Mouse (Mus musculus): ENCODE data around the gene Atp6v0c. TPM values are rescaled to one million over a fixed set of nuclear protein-coding genes. Genes with fewer than 3 reads are reported as not detected.

The Atp6v0c gene
- total and polyA plus RNA-seq, 3 experiments = 58.4 to 515 (median 125) TPM

DNA sequence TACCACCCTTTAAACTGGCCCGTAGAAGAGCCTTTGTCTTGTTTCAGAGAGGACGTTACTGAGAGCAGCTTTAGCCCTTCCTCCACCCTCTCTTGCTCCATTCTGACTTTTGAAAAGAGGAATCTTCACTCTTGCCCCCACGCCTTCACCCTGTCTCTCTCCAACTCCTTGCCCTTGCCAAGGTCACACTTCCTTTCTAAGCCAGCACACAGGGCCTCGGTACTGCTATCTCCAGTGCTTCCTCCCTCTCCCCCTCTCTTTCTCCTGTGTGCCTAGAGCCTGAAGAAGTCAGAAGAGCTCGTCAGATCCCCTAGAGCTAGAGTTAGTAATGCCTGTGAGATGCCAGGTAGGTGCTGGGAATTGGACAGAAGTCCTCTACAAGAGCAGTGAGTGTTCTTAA, 1.2 kb upstream of the Atp6v0c start (continued):
- TF ChIP-seq MXI1 (IDR thresholded peaks at IDR 0.05; ENCODE audit: low read depth, low read length) (peak; percentile 60), SIN3A (IDR thresholded peaks at IDR 0.05; ENCODE audit: low read length) (peak; percentile 58; the same call in 1 of the 2 replicates), JUND (IDR thresholded peaks at IDR 0.05; ENCODE audit: low read depth, low read length) (no peak), USF1 (IDR thresholded peaks at IDR 0.05; ENCODE audit: low read depth, low read length) (peak; percentile 47; the same call in 1 of the 2 replicates), RCOR1 (IDR thresholded peaks at IDR 0.05; ENCODE audit: low read depth, low read length) (no peak), E2F4 (IDR thresholded peaks at IDR 0.05; ENCODE audit: borderline replicate concordance, low read depth, low read length) (no peak), POLR2AphosphoS5 (IDR thresholded peaks at IDR 0.05; ENCODE audit: borderline replicate concordance, low read depth, low read length) (no peak), BHLHE40 (IDR thresholded peaks at IDR 0.05; ENCODE audit: borderline replicate concordance, low read depth, low read length) (peak; percentile 46; the same call in 1 of the 2 replicates), ZNF384 (IDR thresholded peaks at IDR 0.05; ENCODE audit: low read depth, low read length) (no peak), UBTF (IDR thresholded peaks at IDR 0.05; ENCODE audit: borderline replicate concordance, insufficient read depth, low read depth, low read length) (no peak), MAX (IDR thresholded peaks at IDR 0.05; ENCODE audit: low read length) (peak; percentile 24; the same call in 1 of the 2 replicates), GATA1 (IDR thresholded peaks at IDR 0.05; ENCODE audit: low read depth, low read length) (no peak), CTCF (IDR thresholded peaks at IDR 0.05 in 2 of 3, conservative IDR thresholded peaks at IDR 0.05 in 1 of 3; ENCODE audit: control insufficient read depth in 1 of 3, insufficient read depth in 1 of 3, low read depth in 2 of 3, low read length in 3 of 3, poor library complexity in 1 of 3, severe bottlenecking in 1 of 3) (no peak), TCF12 (IDR thresholded peaks at IDR 0.05; ENCODE audit: low read depth, low read length) (0 out of 2 replicates have a peak, but pooled peaks have one; percentile 6), TAL1 (IDR thresholded peaks at IDR 0.05; ENCODE audit: low read length) (no peak), ELF1 (IDR thresholded peaks at IDR 0.05; ENCODE audit: low read depth, low read length) (no peak), EP300 (IDR thresholded peaks at IDR 0.05; ENCODE audit: low read depth in 1 of 2, low read length in 2 of 2) (peak in 1 of 2 experiments; percentile 41; a peak in 2 of 4 replicates)

DNA sequence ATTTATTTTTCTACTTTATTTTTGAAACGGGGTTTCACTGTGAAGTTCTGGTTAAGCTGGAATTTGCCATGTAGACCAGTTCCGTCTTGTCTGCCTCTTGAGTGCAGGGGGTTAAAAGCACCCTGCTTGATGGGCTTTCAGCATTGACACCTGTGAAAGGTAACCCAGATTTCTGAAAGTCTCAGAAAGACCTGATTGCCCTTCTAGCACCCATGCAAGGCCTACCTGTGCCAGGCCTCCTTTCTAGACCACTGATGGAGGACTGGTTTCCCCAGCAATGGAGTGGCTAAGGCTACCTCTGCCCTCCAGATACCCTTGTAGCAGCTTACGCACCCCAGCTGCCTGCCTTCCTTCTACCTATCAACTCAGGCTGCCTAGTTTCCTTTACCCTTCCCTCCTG, 623 bp upstream of the Atp6v0c start:
- Histone ChIP-seq H3K4me3 (ENCODE audit: control insufficient read depth in 1 of 2, insufficient read depth in 1 of 2, low read depth in 2 of 2, low read length in 2 of 2) (peak overlapping the region; percentile 81 to 88), H3K9ac (ENCODE audit: control insufficient read depth, low read depth, low read length, poor library complexity, severe bottlenecking) (peak overlapping the region; percentile 96), H3K27ac (ENCODE audit: control insufficient read depth, low read depth, low read length) (peak overlapping the region; percentile 97), H3K4me1 (ENCODE audit: control insufficient read depth in 1 of 2, insufficient read depth in 2 of 2, low read length in 2 of 2) (peaks cover 11 to 33% of the 10 kb centered on the region in 2 experiments), H3K36me3 (ENCODE audit: control insufficient read depth in 1 of 2, insufficient read depth in 2 of 2, low read length in 2 of 2) (peaks cover 4 to 28% of the 10 kb centered on the region in 2 experiments), H3K27me3 (ENCODE audit: control insufficient read depth in 1 of 2, insufficient read depth in 2 of 2, low read length in 2 of 2) (no peaks in the 10 kb centered on the region), H3K79me2 (ENCODE audit: control insufficient read depth, insufficient read depth, low read length, poor library complexity) (peaks cover 34% of the 10 kb centered on the region), H3K9me3 (replicated peaks; ENCODE audit: insufficient read depth, low read length) (no peaks in the 10 kb centered on the region)
- DNase-seq (ENCODE audit: low read depth, low spot score) = peak; percentile 48
- TF ChIP-seq MAX (IDR thresholded peaks at IDR 0.05; ENCODE audit: low read length) (no peak), ELF1 (IDR thresholded peaks at IDR 0.05; ENCODE audit: low read depth, low read length) (no peak), MXI1 (IDR thresholded peaks at IDR 0.05; ENCODE audit: low read depth, low read length) (peak; percentile 10; the same call in 1 of the 2 replicates), MYB (IDR thresholded peaks at IDR 0.05; ENCODE audit: low read depth, low read length) (no peak), UBTF (IDR thresholded peaks at IDR 0.05; ENCODE audit: borderline replicate concordance, insufficient read depth, low read depth, low read length) (no peak), JUND (IDR thresholded peaks at IDR 0.05; ENCODE audit: low read depth, low read length) (no peak), TAL1 (IDR thresholded peaks at IDR 0.05; ENCODE audit: low read length) (no peak), TBP (IDR thresholded peaks at IDR 0.05; ENCODE audit: low read depth, low read length) (no peak)

All from MEL (cell line).